Mouse (Mus musculus) layer of hippocampus, adult 6 months (tissue): ENCODE measurements around the gene B3galt1. TPM values are rescaled to one million over a fixed set of nuclear protein-coding genes. Genes with fewer than 3 reads are reported as not detected.

ENCODE experiments used
- long read RNA-seq, 2 experiments: library from polyadenylated mRNA; unstranded; transcript quantifications; one replicate each; pipeline ENCODE4 v2.0.0; 2019 to 2020
- microRNA-seq: library from miRNA; unstranded; fragments of <30 nt; microRNA quantifications from one replicate; pipeline ENCODE4 v1.2.0, GENCODE M21; 2020
- polyA plus RNA-seq: library from polyadenylated mRNA; unstranded; fragments of <200 nt; fragmentation: Nextera tagmentation; gene quantifications from 2 replicates; pipeline ENCODE4 v1.2.3, GENCODE M21; 2021

B3galt1 gene
- 16.1 and 19.8 TPM in 2 replicates for polyA plus RNA-seq
- long read RNA-seq, experiment 1, full-length matches to known transcripts = 46 of 54 reads
- long read RNA-seq, experiment 1, partial matches to known transcripts = 1 of 54 reads
- long read RNA-seq, experiment 1, other reads (novel, unspliced or antisense) = 7 of 54 reads
- long read RNA-seq, experiment 2, full-length matches to known transcripts = 10 of 64 reads
- long read RNA-seq, experiment 2, partial matches to known transcripts = 7 of 64 reads
- long read RNA-seq, experiment 2, other reads (novel, unspliced or antisense) = 47 of 64 reads

GRCm38 (mm10) chr2:67565480-67566331 lies at the start of gene B3galt1:
TSS of gene B3galt1 (plus strand) at chr2:67565871.

Small RNA genes lying within 50 kb of the gene (microRNA-seq; reads per million reads assigned to microRNA genes)
- not detected for gene Mir6335
- 15.2 reads per million, percentile 38 among the genes with 10 or more reads in this experiment for gene Mir7224

Other genes with a start within 250 kb of the B3galt1 start
- gene Gm21830, start 152.1 kb upstream of the B3galt1 start, polyA plus RNA-seq = not detected in 2 replicates
- gene Gm26727, start 132.7 kb upstream of the B3galt1 start, polyA plus RNA-seq = not detected in 2 replicates
- gene Xirp2, start 119.9 kb upstream of the B3galt1 start, polyA plus RNA-seq = 0.01 TPM in 1 of 2 replicates, not detected in the other